Mouse (Mus musculus) right cerebral cortex, adult 2 months (tissue): ENCODE measurements at regions not wholly inside any gene's neighbourhood (a gene's known extent, or its start where the extent isn't known, plus 50 kb on each side); places are given as distances from the start of the nearest gene placed in this dataset.

Experiments used
- DNase-seq, 2 experiments: peaks; one replicate each; pipeline ENCODE4 v3.0.0; 2021 to 2022; ENCODE audit warnings: low spot score in 2 of 2

- DNase-seq, result no peak
Observed at GRCm38 (mm10) chr9:60995096-60995495, 200.8 kb downstream of the Uaca start.

DNA sequence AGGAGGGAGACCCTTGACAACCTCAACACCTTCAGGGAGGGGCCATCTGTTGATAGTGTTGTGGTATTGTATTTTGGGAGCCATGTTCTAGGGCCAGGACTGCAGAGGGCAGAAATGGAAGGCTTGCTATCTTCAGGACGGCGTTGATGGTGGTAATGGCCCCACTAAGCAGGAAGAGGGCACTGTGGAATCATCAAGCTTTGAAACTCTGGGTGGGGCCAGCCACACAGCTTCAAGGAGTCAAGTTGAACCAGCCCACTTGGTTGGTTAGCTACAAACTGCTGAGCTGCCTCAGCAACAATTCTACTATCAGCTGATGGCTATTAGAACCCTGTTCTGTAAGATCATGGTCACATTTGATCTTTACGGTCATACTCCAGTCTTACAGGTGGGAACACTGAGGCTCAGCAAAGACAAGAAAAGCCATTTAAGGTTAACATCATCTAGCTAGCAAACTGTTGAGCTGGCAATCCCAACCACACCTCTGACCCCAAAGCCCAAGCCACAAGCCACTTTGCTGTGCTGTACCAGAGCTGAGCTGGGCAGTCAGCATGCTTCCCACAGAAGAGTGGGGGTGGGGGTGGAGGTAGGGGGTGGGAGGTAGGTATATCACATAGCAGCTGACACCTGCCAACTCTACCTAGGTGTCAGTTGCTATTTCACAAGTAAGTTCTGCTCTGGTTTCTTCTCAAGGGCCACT, 203.9 kb downstream of the Uaca start:
- DNase-seq, result peak; percentile 23 to 25

DNA sequence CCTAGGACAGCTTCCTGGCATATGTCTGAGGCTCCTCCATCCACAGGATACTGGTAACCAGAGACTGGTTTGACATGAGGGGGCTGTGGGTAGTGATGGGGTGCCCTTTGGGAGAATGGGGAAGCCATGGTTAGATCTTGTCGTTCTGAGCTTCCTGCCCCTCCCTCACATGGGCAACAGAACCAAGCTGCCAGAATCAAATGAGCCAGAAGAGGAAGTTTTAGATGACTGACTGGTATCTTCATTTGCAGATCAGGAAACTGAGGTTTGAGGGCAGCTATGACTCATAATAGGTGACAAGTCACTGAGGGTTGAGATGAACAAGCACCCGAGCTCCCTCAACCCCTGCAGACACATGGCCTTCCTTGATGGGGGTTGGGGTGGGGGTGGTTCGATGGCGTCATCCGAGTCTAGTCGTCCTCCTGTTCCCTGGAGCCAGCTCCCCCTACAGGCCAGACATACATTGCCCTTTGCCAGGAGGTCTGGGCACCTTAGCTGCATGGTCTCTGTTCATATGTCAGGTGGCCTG, 204.7 kb downstream of the Uaca start:
- DNase-seq, result no peak

DNA sequence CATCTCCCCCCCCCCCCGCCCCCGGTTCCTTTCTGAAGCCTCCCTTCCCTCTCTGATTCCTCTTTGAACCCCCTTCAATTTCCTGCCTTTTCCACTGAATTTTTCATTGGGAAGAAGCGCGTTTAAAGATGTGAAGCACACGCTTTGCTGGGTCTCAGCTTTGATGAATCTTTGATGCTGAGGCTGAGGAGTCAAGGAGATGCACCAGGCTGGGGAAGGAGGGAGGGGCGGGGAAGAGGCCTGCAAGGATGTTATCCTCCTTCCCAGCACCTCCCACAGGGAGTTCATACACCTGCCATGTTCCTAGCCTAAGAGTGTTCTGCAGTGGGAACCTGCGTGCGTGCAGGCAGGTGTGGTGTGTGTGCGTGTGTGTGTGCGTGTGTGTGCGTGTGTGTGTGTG, 205.9 kb downstream of the Uaca start:
- DNase-seq, result no peak

DNA sequence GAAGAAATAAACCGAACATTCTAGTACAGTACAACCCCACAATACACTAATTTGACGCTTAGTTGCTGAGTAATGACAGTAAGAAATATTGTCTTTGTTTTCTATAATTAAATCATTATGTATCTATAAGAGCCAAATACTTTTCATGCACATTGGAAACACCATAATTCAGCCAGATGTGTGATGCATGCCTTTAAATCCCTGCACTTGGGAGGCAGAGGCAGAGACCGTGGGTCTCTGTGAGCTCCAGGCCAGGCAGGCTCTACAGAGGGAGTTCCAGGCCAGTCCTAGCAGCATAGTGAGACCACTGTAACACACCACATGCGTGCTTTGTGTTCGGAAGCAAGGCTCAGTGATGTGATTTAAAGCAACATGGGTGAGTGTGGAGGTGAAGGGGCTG, 208.2 kb downstream of the Uaca start:
- DNase-seq, result no peak

- DNase-seq, result no peak
Observed at GRCm38 (mm10) chr9:61008446-61008845, 214.1 kb downstream of the Uaca start.

DNA sequence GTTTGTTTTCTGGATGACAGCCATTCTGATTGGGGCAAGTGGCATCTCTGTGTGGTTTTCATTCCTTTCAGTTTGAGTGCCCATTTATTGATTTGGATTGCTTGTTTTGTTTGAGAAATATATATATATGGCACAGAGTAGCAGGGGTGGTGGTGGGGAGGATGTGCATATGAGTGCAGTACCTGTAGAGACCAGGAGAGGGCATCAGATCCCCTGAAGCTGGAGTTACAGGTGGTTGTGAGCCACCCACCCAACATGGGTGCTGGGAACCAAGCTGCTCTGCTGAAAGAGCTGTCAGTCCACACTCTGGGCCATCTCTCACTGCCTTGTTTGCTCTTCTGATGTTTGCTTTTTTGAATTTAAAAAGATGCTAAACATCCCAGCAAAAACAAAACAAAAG, 216.7 kb downstream of the Uaca start:
- no peak for DNase-seq

DNA sequence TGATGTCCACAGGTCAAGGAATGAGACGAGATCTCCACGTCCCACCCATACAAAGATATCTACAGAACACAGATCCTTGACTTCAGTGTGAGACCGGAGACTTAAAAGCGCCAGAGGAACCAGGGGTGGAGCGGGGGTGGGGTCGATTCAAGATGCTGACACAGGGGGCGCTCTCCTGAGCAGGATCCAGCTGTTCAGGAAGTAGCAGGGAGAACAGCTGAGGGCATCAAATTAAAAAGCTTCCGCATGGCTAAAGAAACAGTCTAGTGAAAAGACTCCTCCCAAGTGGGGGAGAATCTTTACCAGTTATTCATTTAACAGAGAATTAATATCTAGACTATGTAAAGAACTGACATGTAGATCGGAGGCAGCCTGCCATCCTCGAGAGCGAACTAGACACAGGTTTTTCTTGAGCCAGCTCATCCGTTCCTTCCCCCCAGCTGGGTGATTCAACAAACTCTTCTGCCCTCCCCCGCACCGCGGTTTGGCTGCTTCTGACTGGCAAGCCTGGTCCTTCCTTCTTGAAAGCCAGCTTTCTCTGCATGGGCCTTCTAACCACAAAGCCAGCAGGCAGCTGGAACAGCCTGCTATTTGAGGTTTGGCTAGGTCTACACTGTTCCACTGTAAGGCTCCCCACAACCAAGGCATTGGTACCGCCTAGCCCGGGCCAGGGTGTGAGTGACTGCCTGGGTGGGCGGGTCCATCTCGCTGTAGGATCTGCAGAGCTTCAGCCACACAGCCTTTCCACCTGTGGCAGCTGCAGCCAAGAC, 218.6 kb downstream of the Uaca start:
- peak; percentile 87 to 92 for DNase-seq

- no peak for DNase-seq
Observed at GRCm38 (mm10) chr9:61014151-61014550, 219.8 kb downstream of the Uaca start.

- no peak for DNase-seq
Observed at GRCm38 (mm10) chr9:61015374-61015890, 221.1 kb downstream of the Uaca start.

- no peak for DNase-seq
Observed at GRCm38 (mm10) chr9:61016673-61017072, 222.3 kb downstream of the Uaca start.

DNA sequence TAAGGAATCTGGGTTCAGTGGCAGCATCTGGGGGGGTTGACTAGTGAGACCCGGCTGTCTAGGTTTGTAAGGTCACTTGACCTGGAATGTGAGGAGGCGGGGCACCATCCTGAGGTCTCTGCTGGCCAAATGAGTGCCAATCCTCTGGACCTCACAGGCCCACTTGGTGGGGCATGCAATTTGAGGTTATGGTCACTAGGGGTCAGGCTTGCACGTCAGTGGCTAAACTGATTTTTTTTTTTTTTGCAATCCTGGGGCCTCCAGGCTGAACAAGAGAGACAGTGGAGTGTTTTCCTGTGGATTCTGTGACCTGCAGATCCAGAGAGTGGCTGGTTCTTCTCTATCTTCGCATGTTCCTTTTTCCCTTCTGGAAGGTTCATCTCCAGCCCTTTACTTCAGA, 225.6 kb downstream of the Uaca start:
- DNase-seq, result no peak

- DNase-seq, result no peak
Observed at GRCm38 (mm10) chr9:61021810-61022209, 227.5 kb downstream of the Uaca start.

GRCm38 (mm10) chr9:61022371-61023026, 228.2 kb downstream of the Uaca start:
- DNase-seq, result no peak

DNA sequence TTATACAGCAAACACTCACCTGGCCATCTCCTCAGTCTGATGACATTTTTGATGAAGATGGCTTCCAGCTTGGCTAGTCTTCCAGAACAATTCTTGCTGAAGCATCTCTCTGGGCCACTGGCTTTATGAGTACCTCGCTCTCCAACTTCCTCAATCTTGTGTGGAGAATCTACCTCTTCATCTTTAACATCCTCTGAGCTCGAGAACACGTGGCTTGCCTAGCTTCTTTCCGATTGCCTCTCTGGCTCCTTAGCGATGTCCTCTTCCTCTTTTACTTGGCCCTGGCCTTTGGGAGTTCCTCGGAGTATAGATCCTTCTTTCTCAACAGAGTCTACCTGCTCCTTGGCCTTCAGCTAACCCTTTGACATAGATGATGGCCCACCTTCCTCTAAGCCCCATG, 231.0 kb downstream of the Uaca start:
- DNase-seq, result no peak

DNA sequence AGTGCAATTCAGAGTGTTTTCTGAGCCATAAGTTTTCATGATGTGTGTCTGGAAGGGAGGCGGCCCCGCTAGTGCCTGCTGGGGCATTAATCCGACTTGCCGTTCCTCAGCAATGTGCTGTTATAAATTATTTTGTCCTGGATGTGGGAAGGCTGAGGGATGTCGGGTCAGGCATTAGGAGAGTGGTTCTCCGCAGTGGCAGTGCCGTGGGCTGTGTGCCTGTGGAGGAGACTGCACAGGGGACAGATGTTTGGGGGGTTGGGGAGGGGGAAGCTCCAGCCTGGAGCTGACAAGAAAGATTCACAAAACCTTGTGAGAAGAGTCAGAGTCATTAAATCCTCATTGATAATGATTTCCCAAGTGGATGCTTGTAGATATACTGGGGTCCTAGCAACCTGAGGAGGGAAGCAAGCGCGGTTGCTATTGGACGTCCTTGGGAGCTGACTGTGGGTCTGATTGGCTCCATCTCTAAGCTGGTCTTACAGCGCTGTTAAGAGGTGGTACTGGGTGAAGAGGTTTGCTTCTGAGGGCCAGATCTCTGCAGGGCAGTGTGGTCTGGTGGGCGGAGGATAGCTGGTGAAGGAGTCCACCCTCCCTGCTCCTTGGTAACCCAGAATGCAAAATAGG, 234.5 kb downstream of the Uaca start:
- no peak for DNase-seq

DNA sequence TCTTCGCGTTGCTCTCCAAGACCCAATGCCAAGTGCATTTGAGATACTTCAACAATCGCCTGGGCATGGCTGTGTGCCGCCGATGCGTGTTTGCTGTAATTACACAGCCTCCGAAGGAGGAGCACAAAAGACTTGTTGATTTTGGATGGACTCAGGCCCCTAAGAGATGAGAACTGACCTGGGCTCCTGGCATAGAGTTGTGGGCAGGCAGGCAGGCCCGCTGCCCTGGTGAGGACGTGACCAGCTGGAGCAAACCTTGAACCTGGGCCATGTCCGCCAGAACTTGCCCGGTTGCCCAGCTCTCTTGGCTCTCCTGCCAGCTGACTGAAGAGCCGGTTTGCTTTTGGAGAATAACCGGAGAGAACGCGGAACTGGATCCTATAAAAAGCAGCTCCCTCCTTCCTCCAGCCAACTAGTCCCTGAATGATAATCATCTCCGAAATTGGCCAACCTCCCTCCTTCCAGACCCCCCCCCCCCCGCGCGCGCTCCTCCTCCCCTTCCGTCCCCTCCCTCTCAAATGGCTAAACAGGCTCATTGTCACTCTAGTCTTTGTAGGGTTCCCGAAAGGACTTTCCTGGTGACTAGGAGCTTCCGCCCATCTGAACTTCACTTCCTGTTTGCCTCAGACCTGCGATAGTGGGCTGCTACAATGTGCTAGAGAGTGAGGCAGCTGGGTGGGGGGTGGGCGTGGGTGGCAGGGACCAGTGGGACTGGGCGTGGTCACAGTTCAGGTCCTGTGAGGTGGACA, 237.5 kb downstream of the Uaca start:
- DNase-seq, result peak in 1 of 2 experiments; percentile 27

DNA sequence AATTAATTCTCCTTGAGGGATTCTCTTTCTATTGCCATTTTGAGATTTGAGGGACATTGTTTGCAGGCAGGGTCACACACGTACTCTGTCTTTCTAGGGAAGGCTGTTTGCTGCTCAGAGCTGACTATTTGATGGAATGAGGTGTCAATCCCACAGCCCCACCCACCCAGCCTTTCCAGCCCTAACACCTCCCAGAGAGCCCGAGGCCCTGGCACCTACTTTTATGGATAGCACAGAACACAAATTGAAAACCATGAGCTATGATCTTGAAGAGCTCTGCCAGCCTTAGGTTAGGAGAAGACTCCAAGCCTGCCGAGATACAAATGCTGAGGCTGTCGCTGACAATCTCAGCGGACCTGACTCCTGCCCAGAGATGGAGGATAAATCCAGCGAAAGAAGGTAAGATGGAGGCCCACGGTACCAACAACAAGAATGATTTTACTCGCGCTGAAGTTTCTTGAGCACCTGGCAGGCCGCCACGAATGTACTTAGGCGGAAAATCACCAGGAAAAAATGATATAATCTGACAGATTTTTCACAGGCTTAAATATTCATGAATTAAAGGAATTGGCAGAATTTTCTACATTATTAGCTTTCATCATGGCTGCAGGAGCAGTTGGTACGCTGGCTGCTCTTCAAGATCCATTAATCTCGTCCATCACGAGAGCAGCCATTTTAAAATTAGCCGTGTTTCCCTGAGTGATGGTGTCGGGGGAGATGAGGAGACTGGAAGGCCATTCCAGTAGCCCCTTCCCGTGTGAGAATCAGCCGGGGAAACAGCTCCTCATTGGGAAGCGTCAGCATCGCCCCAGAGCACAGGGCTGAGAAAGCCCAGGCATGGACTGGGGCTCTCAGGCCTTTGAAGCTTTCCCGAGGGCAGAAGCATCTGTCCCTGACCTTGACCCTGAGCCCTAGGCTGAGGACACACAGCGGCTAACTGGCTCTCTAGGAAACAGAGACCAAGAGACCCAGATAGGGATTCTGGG, 238.4 kb downstream of the Uaca start:
- DNase-seq, result no peak

GRCm38 (mm10) chr9:61033593-61033992, 239.3 kb downstream of the Uaca start:
- no peak for DNase-seq

GRCm38 (mm10) chr9:61042063-61042462, 247.7 kb downstream of the Uaca start:
- DNase-seq, result no peak
